ENCODE assay signal across 8 mouse cellular contexts in the genomic region with DNA sequence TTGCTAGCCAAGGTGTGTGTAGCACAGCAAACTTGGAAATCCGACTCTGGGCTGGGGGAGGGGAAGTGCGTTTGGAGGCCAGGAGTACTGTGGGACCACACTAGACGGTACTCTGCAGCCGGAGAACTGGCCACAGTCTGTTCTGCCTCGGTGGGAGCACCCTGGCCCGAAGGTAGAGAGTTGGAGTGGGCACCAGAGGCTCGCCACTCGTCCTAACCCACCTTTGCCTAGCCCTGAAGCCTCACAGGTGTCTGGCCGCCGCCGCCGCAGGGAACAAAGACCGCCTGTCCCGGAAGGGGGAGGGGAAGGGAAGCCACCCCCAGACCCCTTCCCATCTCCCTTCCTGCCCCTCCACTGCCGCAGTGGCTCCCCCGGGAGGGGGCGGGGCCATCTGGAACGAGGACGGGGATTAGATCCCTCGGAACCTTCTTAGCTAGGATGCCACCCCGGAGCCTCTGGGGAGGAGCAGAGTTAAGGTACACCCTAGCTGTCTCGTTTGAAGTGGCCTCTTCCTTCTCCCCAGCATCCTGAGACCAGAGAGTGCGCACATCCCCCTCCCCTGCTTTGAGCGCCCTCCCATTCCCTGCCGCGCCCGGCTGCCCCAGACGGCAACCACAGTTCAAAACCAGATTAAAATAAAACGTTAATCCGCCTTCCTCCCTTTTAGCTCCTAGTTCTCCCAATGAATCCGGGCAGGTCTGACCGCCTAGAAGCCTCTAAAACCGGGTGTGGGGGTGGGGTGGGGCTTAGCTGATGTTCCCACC.
A peak's percentile ranks its signal among the peaks of the same experiment; 100 is the strongest.
DNase-seq lines count a peak whose midpoint lies in the region; ATAC-seq lines count a peak whose summit lies in the region.

No protein-coding gene starts in this region.

- H3K27ac ChIP-seq in kidney, embryonic 16.5 days (ENCODE audit: low read length), result no peak overlapping the region
- no peak overlapping the region for H3K27ac ChIP-seq in hindbrain, embryonic 14.5 days
- H3K27ac ChIP-seq in midbrain, embryonic 15.5 days, result no peak overlapping the region

- no peaks in the 10 kb centered on the region for H3K36me3 ChIP-seq in kidney, embryonic 16.5 days (ENCODE audit: insufficient read depth, low read length)
- no peaks in the 10 kb centered on the region for H3K36me3 ChIP-seq in hindbrain, embryonic 14.5 days (replicated peaks; ENCODE audit: control insufficient read depth, insufficient read depth)
- H3K36me3 ChIP-seq in midbrain, embryonic 15.5 days (replicated peaks), result no peaks in the 10 kb centered on the region

- H3K4me2 ChIP-seq in kidney, embryonic 16.5 days (replicated peaks; ENCODE audit: low read depth, low read length), result peak overlapping the region; percentile 65
- peak overlapping the region; percentile 34 for H3K4me2 ChIP-seq in hindbrain, embryonic 14.5 days (replicated peaks)
- H3K4me2 ChIP-seq in midbrain, embryonic 15.5 days, result 0 out of 2 replicates have a peak overlapping the region, but pooled peaks have one; percentile 35

- peak overlapping the region; percentile 56 for H3K4me3 ChIP-seq in kidney, embryonic 16.5 days (ENCODE audit: low read length)
- peak overlapping the region; percentile 17 for H3K4me3 ChIP-seq in hindbrain, embryonic 14.5 days (replicated peaks; ENCODE audit: low read length)
- peak overlapping the region; percentile 18; the same call in 1 of the 2 replicates for H3K4me3 ChIP-seq in midbrain, embryonic 15.5 days

- H3K9ac ChIP-seq in kidney, embryonic 16.5 days (replicated peaks; ENCODE audit: low read length), result peak overlapping the region; percentile 65
- H3K9ac ChIP-seq in hindbrain, embryonic 14.5 days, result no peak overlapping the region
- no peak overlapping the region for H3K9ac ChIP-seq in midbrain, embryonic 15.5 days

- no peak for DNase-seq in kidney, adult 18-20 months
- no peak for DNase-seq in hindbrain, embryonic 14.5 days (ENCODE audit: low spot score)
- no peak for DNase-seq in layer of hippocampus, postnatal 14 days (ENCODE audit: low spot score in 2 of 2)
- DNase-seq in cerebellum, adult 8-10 months, result no peak
- DNase-seq in layer of hippocampus, postnatal 36 days, result no peak

- ATAC-seq in kidney, embryonic 16.5 days (ENCODE audit: low FRiP score, low TSS enrichment), result peak; percentile 36
- peak; percentile 10 for ATAC-seq in activated CD4-positive, CD25-positive, alpha-beta regulatory T cell, adult 4 months
- no peak for ATAC-seq in hindbrain, embryonic 14.5 days (ENCODE audit: low FRiP score)
- ATAC-seq in midbrain, embryonic 15.5 days (replicated peaks), result peak; percentile 5; the same call in 1 of the 2 replicates

- peaks cover 50% of the 10 kb centered on the region for H3K4me1 ChIP-seq in kidney, embryonic 16.5 days (ENCODE audit: insufficient read depth, low read length)
- H3K4me1 ChIP-seq in hindbrain, embryonic 14.5 days (replicated peaks; ENCODE audit: control insufficient read depth, insufficient read depth, low read length), result peaks cover 17% of the 10 kb centered on the region; the same call in 1 of the 2 replicates
- peaks cover 42% of the 10 kb centered on the region for H3K4me1 ChIP-seq in midbrain, embryonic 15.5 days

- no peaks in the 10 kb centered on the region; the same call in 1 of the 2 replicates for H3K9me3 ChIP-seq in kidney, embryonic 16.5 days (ENCODE audit: low read length)
- H3K9me3 ChIP-seq in hindbrain, embryonic 14.5 days (ENCODE audit: control insufficient read depth, low read length), result no peaks in the 10 kb centered on the region
- no peaks in the 10 kb centered on the region for H3K9me3 ChIP-seq in midbrain, embryonic 15.5 days

- WGBS in kidney, embryonic 16.5 days, result under 1% methylated on average over 32 of the region's 33 CpGs
- 2% methylated on average over 33 of the region's 33 CpGs for WGBS in hindbrain, embryonic 14.5 days
- under 1% methylated on average over 30 of the region's 33 CpGs for WGBS in midbrain, embryonic 15.5 days

- peaks cover 97% of the 10 kb centered on the region for H3K27me3 ChIP-seq in kidney, embryonic 16.5 days (ENCODE audit: insufficient read depth, low read length)
- peaks cover 98% of the 10 kb centered on the region for H3K27me3 ChIP-seq in hindbrain, embryonic 14.5 days (ENCODE audit: control insufficient read depth, insufficient read depth, low read length)
- peaks cover 94% of the 10 kb centered on the region for H3K27me3 ChIP-seq in midbrain, embryonic 15.5 days (replicated peaks)
